Mouse (Mus musculus): ENCODE results near the gene Csrnp3.

DNA sequence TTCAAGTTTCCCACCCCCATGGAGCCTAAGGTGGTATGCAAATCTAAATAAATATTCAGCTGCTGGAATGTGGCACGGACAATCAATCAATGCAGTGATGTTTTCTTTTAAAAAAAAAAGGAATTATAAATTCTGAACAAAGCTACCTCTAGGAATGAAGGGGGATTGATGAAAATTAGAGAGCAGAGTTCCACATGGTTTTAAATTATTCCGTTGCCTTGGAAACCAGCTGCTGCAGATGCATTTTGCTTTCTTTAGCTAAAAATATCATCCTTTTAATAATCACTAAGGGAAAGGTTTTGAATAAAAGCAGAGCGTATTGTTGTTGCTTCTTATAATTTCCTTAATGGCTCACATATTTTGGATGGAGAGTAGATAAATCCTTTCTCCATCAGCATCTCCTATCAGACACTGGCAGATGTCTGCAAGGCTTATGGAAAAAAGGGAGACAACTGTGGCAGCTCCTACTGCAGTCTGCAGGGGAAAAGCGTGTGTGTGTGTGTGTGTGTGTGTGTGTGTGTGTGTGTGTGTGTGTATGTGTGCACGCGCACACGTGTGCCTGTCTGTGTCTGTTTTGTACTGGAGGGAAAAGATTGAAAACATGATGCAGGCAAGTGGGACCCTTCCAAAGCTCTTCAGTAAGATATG lies 2.0 kb downstream of the Csrnp3 start:
- TF ChIP-seq POLR2A (IDR thresholded peaks at IDR 0.05; ENCODE audit: insufficient read length, low read depth) = no peak
- TF ChIP-seq TCF12 (IDR thresholded peaks at IDR 0.05; ENCODE audit: insufficient read depth, poor library complexity, severe bottlenecking) = no peak
- TF ChIP-seq MYOD1 (IDR thresholded peaks at IDR 0.05; ENCODE audit: control insufficient read depth in 1 of 3, insufficient read length in 2 of 3, low read depth in 2 of 3) = no peak
- no peak for TF ChIP-seq USF1 (IDR thresholded peaks at IDR 0.05; ENCODE audit: low read depth)
- no peak for TF ChIP-seq MYOG (IDR thresholded peaks at IDR 0.05; ENCODE audit: control insufficient read depth in 1 of 3, insufficient read depth in 1 of 3, insufficient read length in 2 of 3, low read depth in 2 of 3)
- no peak for TF ChIP-seq MAX (IDR thresholded peaks at IDR 0.05; ENCODE audit: low read depth)
- TF ChIP-seq POLR2AphosphoS2 (IDR thresholded peaks at IDR 0.05; ENCODE audit: insufficient read length, low read depth) = no peak
- TF ChIP-seq REST (IDR thresholded peaks at IDR 0.05; ENCODE audit: insufficient read depth, insufficient read length) = no peak
- no peak for TF ChIP-seq E2F4 (IDR thresholded peaks at IDR 0.05; ENCODE audit: insufficient read depth)
- no peak for TF ChIP-seq SRF (IDR thresholded peaks at IDR 0.05; ENCODE audit: control insufficient read depth, insufficient read length, low read depth)
- no peak for TF ChIP-seq CEBPB (IDR thresholded peaks at IDR 0.05; ENCODE audit: insufficient read depth, poor library complexity, severe bottlenecking)
- TF ChIP-seq TCF3 (IDR thresholded peaks at IDR 0.05; ENCODE audit: insufficient read length, low read depth) = no peak

Measured in myocyte (in vitro differentiated cells).